Mouse (Mus musculus) bone marrow macrophage, adult 2 months (primary cell): ENCODE results near the gene Cabp7.

Experiments
- CTCF ChIP-seq: IDR thresholded peaks from 2 replicates; pipeline ENCODE4 v1.5.1; 2012; ENCODE audit warnings: low read depth, mild to moderate bottlenecking, low read length, moderate library complexity
- POLR2A ChIP-seq: IDR thresholded peaks from 2 replicates; pipeline ENCODE4 v1.6.1; 2012; ENCODE audit warnings: mild to moderate bottlenecking, low read depth, low read length, borderline replicate concordance

DNA sequence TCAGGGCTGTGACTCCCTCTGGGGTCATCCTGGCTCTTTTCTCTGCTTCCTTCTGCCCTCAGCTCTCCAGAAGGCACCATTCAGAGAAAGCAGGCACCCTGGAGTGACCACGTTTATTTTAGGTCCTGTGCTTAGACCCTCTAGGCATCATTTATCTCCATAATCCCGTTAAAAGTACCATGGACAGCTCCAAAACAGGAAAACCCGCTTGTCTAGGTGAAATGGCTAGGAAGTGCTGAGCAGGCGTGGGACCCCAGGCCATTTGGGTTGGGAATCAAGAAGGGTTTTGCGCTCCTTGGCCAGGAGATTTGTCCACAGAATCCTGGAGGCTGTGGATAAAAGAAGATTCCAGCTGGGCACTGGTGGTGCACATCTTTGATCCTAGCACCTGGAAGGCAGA, 17.1 kb upstream of the Cabp7 start:
- TF ChIP-seq CTCF (no peak), POLR2A (no peak)
